Mouse (Mus musculus) granulocyte monocyte progenitor cell, adult 5-6 weeks (primary cell): ENCODE results near the gene Prickle2. TPM values are rescaled to one million over a fixed set of nuclear protein-coding genes. Genes with fewer than 3 reads are reported as not detected.

Source experiments
- ATAC-seq: replicated peaks from 2 replicates; pipeline ENCODE4 v1.8.0; 2016; ENCODE audit warnings: mild to moderate bottlenecking, moderate TSS enrichment, inconsistent platforms; ENCODE audit not compliant: poor library complexity, severe bottlenecking
- total RNA-seq, 2 experiments: library from RNA; stranded (forward) in 1 of 2; stranded (reverse) in 1 of 2; fragments of 200-712, 200-1000 nt in 1 of 2; fragments of >200 nt in 1 of 2; fragmentation: Nextera tagmentation in 1 of 2; gene quantifications; 2 replicates each; pipeline ENCODE4 v1.2.3; 2014 to 2017

Gene Prickle2
- total RNA-seq, 2 experiments from 2014 or later = not detected

GRCm38 (mm10) chr6:92405571-92405970, 300.4 kb downstream of the Prickle2 start:
- no peak for ATAC-seq

GRCm38 (mm10) chr6:92397876-92398275, 308.1 kb downstream of the Prickle2 start:
- ATAC-seq = no peak

GRCm38 (mm10) chr6:92395556-92395955, 310.4 kb downstream of the Prickle2 start:
- ATAC-seq = no peak

GRCm38 (mm10) chr6:92395143-92395542, 310.8 kb downstream of the Prickle2 start:
- no peak for ATAC-seq

GRCm38 (mm10) chr6:92394628-92395027, 311.3 kb downstream of the Prickle2 start:
- ATAC-seq = no peak

- ATAC-seq = no peak
Measured at GRCm38 (mm10) chr6:92390321-92390720, 315.6 kb downstream of the Prickle2 start.

GRCm38 (mm10) chr6:92388681-92389080, 317.3 kb downstream of the Prickle2 start:
- ATAC-seq = no peak

GRCm38 (mm10) chr6:92383196-92383782, 322.7 kb downstream of the Prickle2 start:
- no peak for ATAC-seq

- no peak for ATAC-seq
Measured at GRCm38 (mm10) chr6:92381085-92381484, 324.9 kb downstream of the Prickle2 start.

- no peak for ATAC-seq
Measured at GRCm38 (mm10) chr6:92374826-92375225, 331.1 kb downstream of the Prickle2 start.

GRCm38 (mm10) chr6:92370896-92371295, 335.1 kb downstream of the Prickle2 start:
- ATAC-seq = no peak

- no peak for ATAC-seq
Measured at GRCm38 (mm10) chr6:92347278-92348028, 358.5 kb downstream of the Prickle2 start.

GRCm38 (mm10) chr6:92346729-92347128, 359.2 kb downstream of the Prickle2 start:
- ATAC-seq = no peak

- ATAC-seq = no peak
Measured at GRCm38 (mm10) chr6:92345151-92345550, 360.8 kb downstream of the Prickle2 start.

GRCm38 (mm10) chr6:92344588-92344987, 361.4 kb downstream of the Prickle2 start:
- ATAC-seq = no peak

Other genes starting within 250 kb of the Prickle2 start
- not detected in 2 replicates for gene A730049H05Rik, start 110.3 kb upstream of the Prickle2 start, total RNA-seq (2014; fragmentation: Nextera tagmentation)
- gene A730049H05Rik, start 110.3 kb upstream of the Prickle2 start, total RNA-seq (2017) = not detected in 2 replicates
- gene Gm15737, start 163.2 kb upstream of the Prickle2 start, total RNA-seq (2014; fragmentation: Nextera tagmentation) = not detected in 2 replicates
- gene Gm15737, start 163.2 kb upstream of the Prickle2 start, total RNA-seq (2017) = not detected in 2 replicates
- not detected in 2 replicates for gene Adamts9, start 237.3 kb upstream of the Prickle2 start, total RNA-seq (2014; fragmentation: Nextera tagmentation)
- gene Adamts9, start 237.3 kb upstream of the Prickle2 start, total RNA-seq (2017) = not detected in 2 replicates